Comparison of ENCODE assay signal across 24 mouse cellular contexts in genomic region chr15:103498157-103498556, GRCm38 (mm10). TPM values are rescaled to one million over a fixed set of nuclear protein-coding genes. Genes with fewer than 3 reads are reported as not detected.
DNase-seq lines count a peak whose midpoint lies in the region; ATAC-seq and TF ChIP-seq lines count a peak whose summit lies in the region.
"Had no signal": no experiment of that assay in that cellular context is flagged by ENCODE, and none has a peak within 500 bp of the region (broad histone marks: within the 10 kb centered on the region; RNA-seq: fewer than 3 reads in every experiment).

No protein-coding gene starts in this region.

- H3K27me3 ChIP-seq in forebrain, embryonic 11.5 days (ENCODE audit: control insufficient read depth, insufficient read depth, low read length): no peaks in the 10 kb centered on the region
- H3K27me3 ChIP-seq in forebrain, embryonic 16.5 days (replicated peaks; ENCODE audit: control insufficient read depth, insufficient read depth, low read length): no peaks in the 10 kb centered on the region
- no peaks in the 10 kb centered on the region for H3K27me3 ChIP-seq in midbrain, embryonic 11.5 days (ENCODE audit: control insufficient read depth, insufficient read depth, low read length)
- H3K27me3 ChIP-seq in midbrain, embryonic 16.5 days (ENCODE audit: control insufficient read depth, insufficient read depth, low read depth, low read length): no peaks in the 10 kb centered on the region
- no peaks in the 10 kb centered on the region; the same call in 1 of the 2 replicates for H3K27me3 ChIP-seq in embryonic facial prominence, embryonic 11.5 days (ENCODE audit: control insufficient read depth, insufficient read depth, low read length)

- no peaks in the 10 kb centered on the region for H3K36me3 ChIP-seq in forebrain, embryonic 11.5 days (ENCODE audit: control insufficient read depth, insufficient read depth, low read length)
- H3K36me3 ChIP-seq in forebrain, embryonic 16.5 days (ENCODE audit: control insufficient read depth, insufficient read depth): no peaks in the 10 kb centered on the region
- H3K36me3 ChIP-seq in midbrain, embryonic 11.5 days (ENCODE audit: control insufficient read depth, insufficient read depth, low read length): no peaks in the 10 kb centered on the region
- H3K36me3 ChIP-seq in midbrain, embryonic 16.5 days (ENCODE audit: control insufficient read depth, insufficient read depth, low read length): no peaks in the 10 kb centered on the region
- H3K36me3 ChIP-seq in embryonic facial prominence, embryonic 11.5 days (replicated peaks; ENCODE audit: control insufficient read depth, insufficient read depth, low read depth, low read length): no peaks in the 10 kb centered on the region
- H3K36me3 ChIP-seq: embryonic facial prominence, embryonic 15.5 days; heart, embryonic 15.5 days; neural tube, embryonic 12.5 days; stomach, embryonic 15.5 days had no signal

- no peak overlapping the region for H3K27ac ChIP-seq in forebrain, embryonic 11.5 days (ENCODE audit: low read depth, low read length)
- H3K27ac ChIP-seq in forebrain, embryonic 16.5 days (ENCODE audit: low read length): no peak overlapping the region
- H3K27ac ChIP-seq in midbrain, embryonic 11.5 days (ENCODE audit: low read depth, low read length): no peak overlapping the region
- no peak overlapping the region for H3K27ac ChIP-seq in midbrain, embryonic 16.5 days (ENCODE audit: low read length)
- H3K27ac ChIP-seq in embryonic facial prominence, embryonic 11.5 days (replicated peaks; ENCODE audit: low read depth, low read length): no peak overlapping the region
- H3K27ac ChIP-seq in layer of hippocampus, adult 2 months: no peak overlapping the region
- H3K27ac ChIP-seq: embryonic facial prominence, embryonic 15.5 days; heart, embryonic 15.5 days; neural tube, embryonic 12.5 days; stomach, embryonic 15.5 days had no signal

- no peak overlapping the region for H3K4me3 ChIP-seq in forebrain, embryonic 11.5 days (ENCODE audit: low read depth, low read length)
- H3K4me3 ChIP-seq in forebrain, embryonic 16.5 days (replicated peaks; ENCODE audit: low read length): no peak overlapping the region
- no peak overlapping the region for H3K4me3 ChIP-seq in midbrain, embryonic 11.5 days (ENCODE audit: low read depth, low read length)
- H3K4me3 ChIP-seq in midbrain, embryonic 16.5 days (ENCODE audit: low read depth, low read length): no peak overlapping the region
- H3K4me3 ChIP-seq in embryonic facial prominence, embryonic 11.5 days (ENCODE audit: low read depth, low read length): no peak overlapping the region
- H3K4me3 ChIP-seq in layer of hippocampus, adult 2 months: no peak overlapping the region
- H3K4me3 ChIP-seq: embryonic facial prominence, embryonic 15.5 days; heart, embryonic 15.5 days; neural tube, embryonic 12.5 days; stomach, embryonic 15.5 days had no signal

- H3K9me3 ChIP-seq in forebrain, embryonic 11.5 days (ENCODE audit: control insufficient read depth, low read length): no peaks in the 10 kb centered on the region
- H3K9me3 ChIP-seq in forebrain, embryonic 16.5 days (ENCODE audit: control insufficient read depth, low read length): no peaks in the 10 kb centered on the region
- no peaks in the 10 kb centered on the region for H3K9me3 ChIP-seq in midbrain, embryonic 11.5 days (ENCODE audit: control insufficient read depth, low read length)
- no peaks in the 10 kb centered on the region for H3K9me3 ChIP-seq in midbrain, embryonic 16.5 days (replicated peaks; ENCODE audit: control insufficient read depth, low read length, poor library complexity, severe bottlenecking)
- H3K9me3 ChIP-seq in embryonic facial prominence, embryonic 11.5 days (replicated peaks; ENCODE audit: control insufficient read depth, low read length): no peaks in the 10 kb centered on the region
- H3K9me3 ChIP-seq: embryonic facial prominence, embryonic 15.5 days; heart, embryonic 15.5 days; neural tube, embryonic 12.5 days; stomach, embryonic 15.5 days had no signal

- H3K4me1 ChIP-seq in forebrain, embryonic 11.5 days (replicated peaks; ENCODE audit: control insufficient read depth, insufficient read depth, low read length): peaks cover 7% of the 10 kb centered on the region; the same call in 1 of the 2 replicates
- 0 out of 2 replicates have a peak, but pooled peaks cover 7% of the 10 kb centered on the region for H3K4me1 ChIP-seq in forebrain, embryonic 16.5 days (replicated peaks; ENCODE audit: control insufficient read depth, insufficient read depth, low read length)
- no peaks in the 10 kb centered on the region; the same call in 1 of the 2 replicates for H3K4me1 ChIP-seq in midbrain, embryonic 11.5 days (ENCODE audit: control insufficient read depth, insufficient read depth, low read length)
- H3K4me1 ChIP-seq in midbrain, embryonic 16.5 days (ENCODE audit: control insufficient read depth, insufficient read depth, low read length): peaks cover 9% of the 10 kb centered on the region
- no peaks in the 10 kb centered on the region; the same call in 1 of the 2 replicates for H3K4me1 ChIP-seq in embryonic facial prominence, embryonic 11.5 days (ENCODE audit: control insufficient read depth, insufficient read depth, low read length)

- H3K9ac ChIP-seq in forebrain, embryonic 11.5 days (ENCODE audit: low read length): no peak overlapping the region
- no peak overlapping the region for H3K9ac ChIP-seq in forebrain, embryonic 16.5 days (replicated peaks; ENCODE audit: low read depth, low read length)
- no peak overlapping the region for H3K9ac ChIP-seq in midbrain, embryonic 11.5 days (ENCODE audit: low read length)
- no peak overlapping the region for H3K9ac ChIP-seq in midbrain, embryonic 16.5 days (ENCODE audit: low read depth, low read length)
- H3K9ac ChIP-seq in embryonic facial prominence, embryonic 11.5 days (replicated peaks; ENCODE audit: low read length): no peak overlapping the region
- H3K9ac ChIP-seq: embryonic facial prominence, embryonic 15.5 days; heart, embryonic 15.5 days; neural tube, embryonic 12.5 days; stomach, embryonic 15.5 days had no signal

- H3K4me2 ChIP-seq in forebrain, embryonic 11.5 days (ENCODE audit: low read depth, low read length, severe bottlenecking): no peak overlapping the region
- H3K4me2 ChIP-seq in forebrain, embryonic 16.5 days (ENCODE audit: low read length): no peak overlapping the region
- no peak overlapping the region for H3K4me2 ChIP-seq in midbrain, embryonic 11.5 days
- no peak overlapping the region for H3K4me2 ChIP-seq in midbrain, embryonic 16.5 days (ENCODE audit: low read length)
- no peak overlapping the region for H3K4me2 ChIP-seq in embryonic facial prominence, embryonic 11.5 days (ENCODE audit: low read depth, low read length)
- H3K4me2 ChIP-seq: embryonic facial prominence, embryonic 15.5 days; heart, embryonic 15.5 days; neural tube, embryonic 12.5 days; stomach, embryonic 15.5 days had no signal

- TF ChIP-seq CTCF in layer of hippocampus, adult 2 months (conservative IDR thresholded peaks at IDR 0.05): no peak

- peak; percentile 10; the same call in 1 of the 2 replicates for ATAC-seq in forebrain, embryonic 11.5 days (replicated peaks; ENCODE audit: low FRiP score)
- no peak for ATAC-seq in forebrain, embryonic 16.5 days
- no peak for ATAC-seq in midbrain, embryonic 11.5 days (ENCODE audit: low FRiP score)
- ATAC-seq in midbrain, embryonic 16.5 days: no peak
- ATAC-seq in embryonic facial prominence, embryonic 11.5 days (replicated peaks; ENCODE audit: insufficient number of reproducible peaks, low FRiP score, low TSS enrichment, low read depth): peak; percentile 30; the same call in 1 of the 2 replicates

- WGBS in forebrain, embryonic 11.5 days: 28% methylated on average over 3 of the region's 3 CpGs
- WGBS in forebrain, embryonic 16.5 days: 32% methylated on average over 3 of the region's 3 CpGs
- 35% methylated on average over 3 of the region's 3 CpGs for WGBS in midbrain, embryonic 11.5 days
- WGBS in midbrain, embryonic 16.5 days: 27% methylated on average over 3 of the region's 3 CpGs
- WGBS in embryonic facial prominence, embryonic 11.5 days: 27% methylated on average over 3 of the region's 3 CpGs

- no peak for DNase-seq in forebrain, embryonic 11.5 days (ENCODE audit: low spot score)
- DNase-seq in midbrain, embryonic 11.5 days (ENCODE audit: low spot score, missing footprints): peak; percentile 77
- DNase-seq in embryonic facial prominence, embryonic 11.5 days (ENCODE audit: low spot score): peak; percentile 63
- peak; percentile 40 for DNase-seq in retina, embryonic 14.5 days (ENCODE audit: low spot score)
- no peak for DNase-seq in layer of hippocampus, adult 8-10 months (ENCODE audit: low spot score in 2 of 2)
- no peak for DNase-seq in layer of hippocampus, adult 2 months (ENCODE audit: low spot score in 2 of 2)
- DNase-seq: adrenal gland, postnatal 36 days; cerebellum, adult 9-10 months; heart, postnatal 36 days; kidney, adult 2 months; kidney, postnatal 14 days; lung, postnatal 4 days; thymus, postnatal 25 days had no signal

RNA-seq across cellular contexts. Expression of gene Pde1b, which starts 4.7 kb away (rescaled TPM):
- 27.2 and 29.9 TPM in 2 replicates for polyA plus RNA-seq in forebrain, embryonic 11.5 days (2014; fragmentation: Nextera tagmentation; extraction: Ambion mirVana)
- 71.0 and 77.1 TPM in 2 replicates for polyA plus RNA-seq in forebrain, embryonic 16.5 days (2015; fragmentation: Nextera tagmentation; extraction: Ambion mirVana)
- polyA plus RNA-seq in midbrain, embryonic 11.5 days (2014; fragmentation: Nextera tagmentation; extraction: Ambion mirVana): 31.8 and 35.6 TPM in 2 replicates
- polyA plus RNA-seq in midbrain, embryonic 16.5 days (2015; fragmentation: Nextera tagmentation; extraction: Ambion mirVana): 77.7 and 91.9 TPM in 2 replicates
- 6.6 and 8.4 TPM in 2 replicates for polyA plus RNA-seq in embryonic facial prominence, embryonic 11.5 days (2014; fragmentation: Nextera tagmentation; extraction: Ambion mirVana)
- 100 to 1,000 TPM in 3 of 4 experiments, 10 to 100 TPM in 1; 99.3 to 111 (median 103) TPM for total RNA-seq in layer of hippocampus, adult 8-10 months (2022)
- total RNA-seq in layer of hippocampus, adult 2 months (2021): 100 to 1,000 TPM; 109 to 117 TPM

RNA-seq across cellular contexts. Expression of gene Ppp1r1a, which starts 39.6 kb away (rescaled TPM):
- 38.8 and 43.7 TPM in 2 replicates for polyA plus RNA-seq in forebrain, embryonic 11.5 days (2014; fragmentation: Nextera tagmentation; extraction: Ambion mirVana)
- 89.0 and 108 TPM in 2 replicates for polyA plus RNA-seq in forebrain, embryonic 16.5 days (2015; fragmentation: Nextera tagmentation; extraction: Ambion mirVana)
- polyA plus RNA-seq in midbrain, embryonic 11.5 days (2014; fragmentation: Nextera tagmentation; extraction: Ambion mirVana): 56.4 and 62.7 TPM in 2 replicates
- 147 and 160 TPM in 2 replicates for polyA plus RNA-seq in midbrain, embryonic 16.5 days (2015; fragmentation: Nextera tagmentation; extraction: Ambion mirVana)
- polyA plus RNA-seq in embryonic facial prominence, embryonic 11.5 days (2014; fragmentation: Nextera tagmentation; extraction: Ambion mirVana): 17.6 and 21.6 TPM in 2 replicates
- total RNA-seq in layer of hippocampus, adult 8-10 months (2022): 100 to 1,000 TPM; 103 to 150 (median 121) TPM
- total RNA-seq in layer of hippocampus, adult 2 months (2021): 100 to 1,000 TPM; 118 to 136 TPM
- polyA plus RNA-seq: liver, adult 2 months had no signal

RNA-seq across cellular contexts. Expression of gene Nckap1l, which starts 44.6 kb away (rescaled TPM):
- polyA plus RNA-seq in forebrain, embryonic 11.5 days (2014; fragmentation: Nextera tagmentation; extraction: Ambion mirVana): 0.91 and 1.5 TPM in 2 replicates
- polyA plus RNA-seq in forebrain, embryonic 16.5 days (2015; fragmentation: Nextera tagmentation; extraction: Ambion mirVana): 1.6 and 1.7 TPM in 2 replicates
- 2.4 and 2.7 TPM in 2 replicates for polyA plus RNA-seq in midbrain, embryonic 11.5 days (2014; fragmentation: Nextera tagmentation; extraction: Ambion mirVana)
- 1.5 and 1.6 TPM in 2 replicates for polyA plus RNA-seq in midbrain, embryonic 16.5 days (2015; fragmentation: Nextera tagmentation; extraction: Ambion mirVana)
- polyA plus RNA-seq in embryonic facial prominence, embryonic 11.5 days (2014; fragmentation: Nextera tagmentation; extraction: Ambion mirVana): 2.0 and 2.1 TPM in 2 replicates
- total RNA-seq in layer of hippocampus, adult 8-10 months (2022): 10 to 100 TPM in 2 of 4 experiments, 1 to 10 TPM in 2; 7.4 to 29.6 (median 17.0) TPM
- 1 to 10 TPM; 6.9 to 8.7 TPM for total RNA-seq in layer of hippocampus, adult 2 months (2021)

RNA-seq across cellular contexts. Expression of gene Gtsf2, which starts 49.9 kb away (rescaled TPM):
- 0.55 TPM in 1 of 2 replicates, not detected in the other for polyA plus RNA-seq in forebrain, embryonic 11.5 days (2014; fragmentation: Nextera tagmentation; extraction: Ambion mirVana)
- polyA plus RNA-seq in forebrain, embryonic 16.5 days (2015; fragmentation: Nextera tagmentation; extraction: Ambion mirVana): not detected in 2 replicates
- 0.23 TPM in 1 of 2 replicates, not detected in the other for polyA plus RNA-seq in midbrain, embryonic 11.5 days (2014; fragmentation: Nextera tagmentation; extraction: Ambion mirVana)
- not detected in 2 replicates for polyA plus RNA-seq in midbrain, embryonic 16.5 days (2015; fragmentation: Nextera tagmentation; extraction: Ambion mirVana)
- polyA plus RNA-seq in embryonic facial prominence, embryonic 11.5 days (2014; fragmentation: Nextera tagmentation; extraction: Ambion mirVana): not detected in 2 replicates
- not detected for total RNA-seq in layer of hippocampus, adult 8-10 months (2022)
- total RNA-seq in layer of hippocampus, adult 2 months (2021): not detected
- total RNA-seq: adrenal gland, postnatal 36 days; heart, postnatal 36 days; layer of hippocampus, adult 18-20 months; left cerebral cortex, postnatal 14 days; liver, adult 2 months had no signal
- polyA plus RNA-seq: embryonic facial prominence, embryonic 15.5 days; heart, embryonic 15.5 days; kidney, adult 2 months; liver, adult 2 months; liver, embryonic 16.5 days; lung, embryonic 16.5 days; neural tube, embryonic 12.5 days; stomach, embryonic 15.5 days had no signal

Comparison
In these comparisons a context has a peak if more than half of its experiments do, and no peak if none do; other contexts are left out.
1. ATAC-seq: peak in forebrain, embryonic 11.5 days (single experiment) and embryonic facial prominence, embryonic 11.5 days (single experiment); none in forebrain, embryonic 16.5 days (single experiment), midbrain, embryonic 11.5 days (single experiment) and midbrain, embryonic 16.5 days (single experiment).
2. DNase-seq: peak in midbrain, embryonic 11.5 days (single experiment), embryonic facial prominence, embryonic 11.5 days (single experiment) and retina, embryonic 14.5 days (single experiment); none in forebrain, embryonic 11.5 days (single experiment), layer of hippocampus, adult 8-10 months (0 of 2) and layer of hippocampus, adult 2 months (0 of 2).